26 mouse cellular contexts compared by ENCODE assay signal in genomic region chr6:113717541-113717940, GRCm38 (mm10). TPM values are rescaled to one million over a fixed set of nuclear protein-coding genes. Genes with fewer than 3 reads are reported as not detected.
DNase-seq lines count a peak whose midpoint lies in the region; ATAC-seq and TF ChIP-seq lines count a peak whose summit lies in the region.
"Had no signal": no experiment of that assay in that cellular context is flagged by ENCODE, and none has a peak within 500 bp of the region (broad histone marks: within the 10 kb centered on the region; RNA-seq: fewer than 3 reads in every experiment).

No protein-coding gene starts in this region.

- H3K4me1 ChIP-seq in liver, adult 2 months (ENCODE audit: control insufficient read depth, insufficient read depth, low read length) = no peaks in the 10 kb centered on the region
- no peaks in the 10 kb centered on the region for H3K4me1 ChIP-seq in intestine, postnatal 0 days (replicated peaks; ENCODE audit: control insufficient read depth, insufficient read depth, low read length)
- H3K4me1 ChIP-seq in hindbrain, embryonic 10.5 days (replicated peaks) = no peaks in the 10 kb centered on the region
- H3K4me1 ChIP-seq: embryonic facial prominence, embryonic 12.5 days; forebrain, embryonic 15.5 days; limb, embryonic 15.5 days; midbrain, embryonic 12.5 days; neural tube, embryonic 12.5 days had no signal

- H3K9ac ChIP-seq in liver, adult 2 months (ENCODE audit: low read depth, low read length) = no peak overlapping the region
- H3K9ac ChIP-seq in intestine, postnatal 0 days (ENCODE audit: low read depth, low read length) = no peak overlapping the region
- H3K9ac ChIP-seq: embryonic facial prominence, embryonic 12.5 days; forebrain, embryonic 15.5 days; limb, embryonic 15.5 days; liver, postnatal 0 days; midbrain, embryonic 12.5 days; neural tube, embryonic 12.5 days had no signal

- peaks cover 21% of the 10 kb centered on the region for H3K36me3 ChIP-seq in liver, adult 2 months (ENCODE audit: control insufficient read depth, insufficient read depth, low read length)
- peaks cover 55% of the 10 kb centered on the region for H3K36me3 ChIP-seq in macrophage (ENCODE audit: inconsistent target)
- peaks cover 57% of the 10 kb centered on the region for H3K36me3 ChIP-seq in intestine, postnatal 0 days (ENCODE audit: control insufficient read depth, insufficient read depth)
- H3K36me3 ChIP-seq in hindbrain, embryonic 10.5 days = peaks cover 96% of the 10 kb centered on the region

- H3K27ac ChIP-seq in liver, adult 2 months (replicated peaks; ENCODE audit: insufficient read depth, low read depth, low read length) = no peak overlapping the region
- 0 out of 2 replicates have a peak overlapping the region, but pooled peaks have one; percentile 15 for H3K27ac ChIP-seq in macrophage
- H3K27ac ChIP-seq in intestine, postnatal 0 days (ENCODE audit: low read depth, low read length) = no peak overlapping the region
- H3K27ac ChIP-seq in hindbrain, embryonic 10.5 days = no peak overlapping the region
- H3K27ac ChIP-seq: embryonic facial prominence, embryonic 12.5 days; forebrain, embryonic 15.5 days; hindbrain, postnatal 0 days; limb, embryonic 15.5 days; midbrain, embryonic 12.5 days; neural tube, embryonic 12.5 days had no signal

- no peak for TF ChIP-seq CTCF in liver, adult 2 months (IDR thresholded peaks at IDR 0.05; ENCODE audit: low read depth, low read length)
- no peak for TF ChIP-seq CTCF in intestine, postnatal 0 days (IDR thresholded peaks at IDR 0.05; ENCODE audit: low read depth)

- ATAC-seq in intestine, postnatal 0 days = no peak
- ATAC-seq: CD4-positive, CD25-positive, alpha-beta regulatory T cell, adult 4 months; forebrain, embryonic 15.5 days; hindbrain, postnatal 0 days; liver, postnatal 0 days had no signal

- WGBS in liver, adult 2 months = 66% methylated on average over 3 of the region's 3 CpGs
- WGBS in macrophage (ENCODE audit: missing documents) = 84% methylated on average over 3 of the region's 3 CpGs
- WGBS in intestine, postnatal 0 days = 86% methylated on average over 3 of the region's 3 CpGs
- 91% methylated on average over 3 of the region's 3 CpGs for WGBS in hindbrain, embryonic 10.5 days

- peak; percentile 39 for DNase-seq in adrenal gland, adult 2 months
- DNase-seq in adrenal gland, adult 18-20 months (ENCODE audit: low spot score in 2 of 2) = no peak
- peak; percentile 61 for DNase-seq in liver, adult 2 months (ENCODE audit: extremely low read depth, low read depth, low spot score)
- DNase-seq in liver = no peak
- peak; percentile 71 for DNase-seq in cerebellum, adult 9-11 months
- DNase-seq in hindbrain, embryonic 10.5 days (ENCODE audit: low spot score) = no peak
- DNase-seq: gastrocnemius, postnatal 36 days; kidney, adult 11 months; liver, postnatal 0 days; right cerebral cortex, adult 18-20 months; thymus, postnatal 36 days had no signal

- no peak overlapping the region for H3K4me3 ChIP-seq in liver, adult 2 months (ENCODE audit: insufficient read depth, low read depth, low read length)
- H3K4me3 ChIP-seq in macrophage (ENCODE audit: inconsistent target) = no peak overlapping the region
- H3K4me3 ChIP-seq in intestine, postnatal 0 days (ENCODE audit: low read depth, low read length) = no peak overlapping the region
- H3K4me3 ChIP-seq in hindbrain, embryonic 10.5 days = no peak overlapping the region
- H3K4me3 ChIP-seq: embryonic facial prominence, embryonic 12.5 days; erythroblast, embryonic 14.5 days; forebrain, embryonic 15.5 days; limb, embryonic 15.5 days; midbrain, embryonic 12.5 days; neural tube, embryonic 12.5 days had no signal

- no peaks in the 10 kb centered on the region for H3K79me2 ChIP-seq in liver, adult 2 months (ENCODE audit: control insufficient read depth, insufficient read depth, low read length)
- peaks cover 71% of the 10 kb centered on the region for H3K79me2 ChIP-seq in macrophage (ENCODE audit: inconsistent target)

- H3K4me2 ChIP-seq in intestine, postnatal 0 days (replicated peaks; ENCODE audit: low read depth) = no peak overlapping the region
- H3K4me2 ChIP-seq: embryonic facial prominence, embryonic 12.5 days; forebrain, embryonic 15.5 days; limb, embryonic 15.5 days; midbrain, embryonic 12.5 days; neural tube, embryonic 12.5 days had no signal

- H3K27me3 ChIP-seq in liver, adult 2 months (ENCODE audit: control insufficient read depth, insufficient read depth, low read length) = no peaks in the 10 kb centered on the region
- H3K27me3 ChIP-seq in intestine, postnatal 0 days (replicated peaks; ENCODE audit: control insufficient read depth, insufficient read depth, low read length) = no peaks in the 10 kb centered on the region
- no peaks in the 10 kb centered on the region for H3K27me3 ChIP-seq in hindbrain, embryonic 10.5 days (ENCODE audit: insufficient read depth, poor library complexity, severe bottlenecking)
- H3K27me3 ChIP-seq: embryonic facial prominence, embryonic 12.5 days; forebrain, embryonic 15.5 days; limb, embryonic 15.5 days; midbrain, embryonic 12.5 days; neural tube, embryonic 12.5 days had no signal

- H3K9me3 ChIP-seq in intestine, postnatal 0 days (ENCODE audit: control insufficient read depth) = no peaks in the 10 kb centered on the region
- H3K9me3 ChIP-seq in hindbrain, embryonic 10.5 days = no peaks in the 10 kb centered on the region
- H3K9me3 ChIP-seq: embryonic facial prominence, embryonic 12.5 days; forebrain, embryonic 15.5 days; limb, embryonic 15.5 days; midbrain, embryonic 12.5 days; neural tube, embryonic 12.5 days had no signal

- TF ChIP-seq POLR2A in liver, adult 2 months (IDR thresholded peaks at IDR 0.05; ENCODE audit: extremely low read depth, insufficient read depth, low read length) = no peak

RNA-seq across cellular contexts. Expression of gene Ghrl, which starts 2.1 kb away (rescaled TPM):
- not detected for total RNA-seq in adrenal gland, adult 2 months (2021)
- 0.35 TPM in 1 of 2 replicates, not detected in the other for polyA plus RNA-seq in adrenal gland, adult 2 months (2012; rRNA removed)
- total RNA-seq in adrenal gland, adult 18-20 months (2021) = not detected
- not detected in 2 replicates for total RNA-seq in liver, adult 2 months (2014; rRNA removed)
- polyA plus RNA-seq in liver, adult 2 months (2012; rRNA removed) = not detected in 2 replicates
- 10 to 100 TPM in 1 of 26 experiments, 1 to 10 TPM in 1, not detected in 24; 1.4 to 12.2 TPM for total RNA-seq in macrophage (2018; cell fraction: chromatin; rRNA removed)
- total RNA-seq in macrophage (2018; cell fraction: cytosol; rRNA removed) = not detected
- 1 to 10 TPM in 5 of 26 experiments, not detected in 21; 2.2 to 5.5 (median 3.4) TPM for total RNA-seq in macrophage (2018; cell fraction: nucleus; rRNA removed)
- polyA plus RNA-seq in macrophage (2018) = not detected in 3 replicates
- polyA plus RNA-seq in intestine, postnatal 0 days (2015; fragmentation: Nextera tagmentation; extraction: Ambion mirVana) = 139 and 148 TPM in 2 replicates
- polyA plus RNA-seq in hindbrain, embryonic 10.5 days (2016; fragmentation: Nextera tagmentation; extraction: Ambion mirVana) = 0.98 TPM in 1 of 2 replicates, not detected in the other
- total RNA-seq: gastrocnemius, postnatal 36 days; heart, adult 8-10 months; hematopoietic stem cell, adult 5-6 weeks; hindbrain, postnatal 0 days; layer of hippocampus, adult 18-20 months; left cerebral cortex, postnatal 25 days had no signal
- polyA plus RNA-seq: CD4-positive, CD25-positive, alpha-beta regulatory T cell, adult 4 months; embryonic facial prominence, embryonic 12.5 days; erythroblast, embryonic 14.5 days; kidney, embryonic 16.5 days; liver, postnatal 0 days; neural tube, embryonic 12.5 days had no signal

RNA-seq across cellular contexts. Expression of gene Tatdn2, which starts 20.7 kb away (rescaled TPM):
- 10 to 100 TPM; 44.7 to 56.3 TPM for total RNA-seq in adrenal gland, adult 2 months (2021)
- 16.3 and 19.0 TPM in 2 replicates for polyA plus RNA-seq in adrenal gland, adult 2 months (2012; rRNA removed)
- total RNA-seq in adrenal gland, adult 18-20 months (2021) = 10 to 100 TPM; 50.4 to 63.2 TPM
- 15.0 and 19.9 TPM in 2 replicates for total RNA-seq in liver, adult 2 months (2014; rRNA removed)
- 15.6 and 16.7 TPM in 2 replicates for polyA plus RNA-seq in liver, adult 2 months (2012; rRNA removed)
- total RNA-seq in macrophage (2018; cell fraction: chromatin; rRNA removed) = 100 to 1,000 TPM in 25 of 26 experiments, 10 to 100 TPM in 1; 60.7 to 404 (median 167) TPM
- 10 to 100 TPM; 34.1 to 79.6 (median 45.1) TPM for total RNA-seq in macrophage (2018; cell fraction: cytosol; rRNA removed)
- total RNA-seq in macrophage (2018; cell fraction: nucleus; rRNA removed) = 100 to 1,000 TPM in 14 of 26 experiments, 10 to 100 TPM in 12; 68.7 to 260 (median 106) TPM
- 31.1 to 76.3 TPM (median 53.5 TPM) in 3 replicates for polyA plus RNA-seq in macrophage (2018)
- polyA plus RNA-seq in intestine, postnatal 0 days (2015; fragmentation: Nextera tagmentation; extraction: Ambion mirVana) = 1.1 and 1.5 TPM in 2 replicates
- polyA plus RNA-seq in hindbrain, embryonic 10.5 days (2016; fragmentation: Nextera tagmentation; extraction: Ambion mirVana) = 0.41 and 1.2 TPM in 2 replicates

RNA-seq across cellular contexts. Expression of gene Sec13, which starts 23.0 kb away (rescaled TPM):
- total RNA-seq in adrenal gland, adult 2 months (2021) = 100 to 1,000 TPM; 106 to 127 TPM
- 68.8 and 83.0 TPM in 2 replicates for polyA plus RNA-seq in adrenal gland, adult 2 months (2012; rRNA removed)
- 100 to 1,000 TPM; 111 to 113 TPM for total RNA-seq in adrenal gland, adult 18-20 months (2021)
- 98.7 and 108 TPM in 2 replicates for total RNA-seq in liver, adult 2 months (2014; rRNA removed)
- 86.2 and 88.2 TPM in 2 replicates for polyA plus RNA-seq in liver, adult 2 months (2012; rRNA removed)
- total RNA-seq in macrophage (2018; cell fraction: chromatin; rRNA removed) = 10 to 100 TPM; 24.7 to 76.2 (median 56.8) TPM
- total RNA-seq in macrophage (2018; cell fraction: cytosol; rRNA removed) = 100 to 1,000 TPM in 9 of 26 experiments, 10 to 100 TPM in 17; 76.6 to 116 (median 92.1) TPM
- total RNA-seq in macrophage (2018; cell fraction: nucleus; rRNA removed) = 10 to 100 TPM; 37.2 to 78.5 (median 53.0) TPM
- 73.8 to 122 TPM (median 108 TPM) in 3 replicates for polyA plus RNA-seq in macrophage (2018)
- polyA plus RNA-seq in intestine, postnatal 0 days (2015; fragmentation: Nextera tagmentation; extraction: Ambion mirVana) = 362 and 381 TPM in 2 replicates
- polyA plus RNA-seq in hindbrain, embryonic 10.5 days (2016; fragmentation: Nextera tagmentation; extraction: Ambion mirVana) = 291 and 296 TPM in 2 replicates

Comparison
In these comparisons a context has a peak if more than half of its experiments do, and no peak if none do; other contexts are left out.
1. DNase-seq: peak in adrenal gland, adult 2 months (single experiment), liver, adult 2 months (single experiment) and cerebellum, adult 9-11 months (single experiment); none in adrenal gland, adult 18-20 months (0 of 2), liver (single experiment) and hindbrain, embryonic 10.5 days (single experiment).
2. RNA of gene Ghrl, which starts 2.1 kb away (polyA plus RNA-seq): 139 to 148 TPM in intestine, postnatal 0 days; 0.98 TPM in hindbrain, embryonic 10.5 days, 0.35 TPM in adrenal gland, adult 2 months, not detected in liver, adult 2 months and not detected in macrophage; every median in the first group is over 10 times any median in the second.